Mouse (Mus musculus) naive thymus-derived CD4-positive, alpha-beta T cell, adult 5 months (primary cell): ENCODE data around the gene Rad9b. TPM values are rescaled to one million over a fixed set of nuclear protein-coding genes. Genes with fewer than 3 reads are reported as not detected.

Experiments used
- polyA plus RNA-seq: library from polyadenylated mRNA; unstranded; fragments of 100-300 nt; shearing (Covaris generic); gene quantifications from one replicate; pipeline ENCODE4 v1.2.1, GENCODE M21; 2017

The Rad9b gene
- polyA plus RNA-seq, result 5.1 TPM

GRCm38 (mm10) chr5:122353807-122354491, at the start of gene Rad9b, which contains the start of gene Vps29:
Rad9b (minus strand) TSS chr5:122354233.
Vps29 (plus strand) TSS chr5:122354369.

GRCm38 (mm10) chr5:122391786-122392180, 37.8 kb upstream of the Rad9b start, which contains the start of gene Arpc3:
Arpc3 (plus strand) TSS chr5:122391878.

GRCm38 (mm10) chr5:122372192-122372769, 18.2 kb upstream of the Rad9b start, which contains the start of gene Fam216a:
Fam216a (minus strand) TSS chr5:122372364.

GRCm38 (mm10) chr5:122371591-122372191, 17.7 kb upstream of the Rad9b start, which contains the start of gene Gpn3:
Gpn3 (plus strand) TSS chr5:122371876.

GRCm38 (mm10) chr5:122284183-122285028, 69.6 kb downstream of the Rad9b start, which contains the start of gene Pptc7:
Pptc7 (plus strand) TSS chr5:122284365.

Other genes with a start within 250 kb of the Rad9b start
- gene Ccdc63, start 213.4 kb downstream of the Rad9b start, polyA plus RNA-seq, result 0.26 TPM
- gene Ppp1cc, start 196.0 kb downstream of the Rad9b start, polyA plus RNA-seq, result 551 TPM
- 61.7 TPM for gene Hvcn1, start 147.4 kb downstream of the Rad9b start, polyA plus RNA-seq
- gene Tctn1, start 89.8 kb downstream of the Rad9b start, polyA plus RNA-seq, result 0.42 TPM
- 67.5 TPM for gene Pptc7, start 69.9 kb downstream of the Rad9b start, polyA plus RNA-seq
- 91.0 TPM for gene Vps29, start 136 bp upstream of the Rad9b start, polyA plus RNA-seq
- 129 TPM for gene Gpn3, start 17.6 kb upstream of the Rad9b start, polyA plus RNA-seq
- gene Fam216a, start 18.1 kb upstream of the Rad9b start, polyA plus RNA-seq, result 13.0 TPM
- gene Arpc3, start 37.6 kb upstream of the Rad9b start, polyA plus RNA-seq, result 770 TPM
- gene Anapc7, start 67.5 kb upstream of the Rad9b start, polyA plus RNA-seq, result 37.1 TPM
- 91.6 TPM for gene Atp2a2, start 148.0 kb upstream of the Rad9b start, polyA plus RNA-seq